Mouse (Mus musculus) heart, embryonic 10.5 days (tissue): ENCODE data around the gene Lsm14b. TPM values are rescaled to one million over a fixed set of nuclear protein-coding genes. Genes with fewer than 3 reads are reported as not detected.

Experiments used
- DNase-seq: peaks from one replicate; pipeline ENCODE4 v3.0.0-alpha.2; 2017; ENCODE audit warnings: low spot score
- H3K27ac ChIP-seq: fragments of 300-500 bp; sonication (generic); 2 replicates; pipeline ENCODE4 v1.5.1; 2016; ENCODE audit warnings: mild to moderate bottlenecking
- H3K27me3 ChIP-seq: fragments of 300-500 bp; sonication (generic); 2 replicates; pipeline ENCODE4 v1.6.1; 2016; ENCODE audit warnings: mild to moderate bottlenecking; ENCODE audit not compliant: poor library complexity, insufficient read depth, severe bottlenecking
- H3K36me3 ChIP-seq: fragments of 300-500 bp; sonication (generic); 2 replicates; pipeline ENCODE4 v1.6.1; 2016; ENCODE audit warnings: mild to moderate bottlenecking, moderate library complexity
- H3K4me1 ChIP-seq: fragments of 300-500 bp; sonication (generic); 2 replicates; pipeline ENCODE4 v1.6.1; 2016; ENCODE audit warnings: mild to moderate bottlenecking
- H3K4me3 ChIP-seq: fragments of 300-500 bp; sonication (generic); 2 replicates; pipeline ENCODE4 v1.5.1; 2016; ENCODE audit warnings: mild to moderate bottlenecking, moderate library complexity
- H3K9me3 ChIP-seq: fragments of 300-500 bp; sonication (generic); 2 replicates; pipeline ENCODE4 v1.6.1; 2016; ENCODE audit warnings: mild to moderate bottlenecking, moderate library complexity
- WGBS: fragments of 180-500 bp; shearing (Covaris S2); methylation state at CpG from one replicate; pipeline ENCODE4 v1.1.7; 2016; 5-methylcytosine and 5-hydroxymethylcytosine counted together
- polyA plus RNA-seq: library from polyadenylated mRNA; unstranded; fragments of >200 nt; fragmentation: Nextera tagmentation; extraction: Ambion mirVana; gene quantifications from 2 replicates; pipeline ENCODE4 v1.2.1, GENCODE M21; 2016

Lsm14b gene
- polyA plus RNA-seq, 1 experiment from 2014 or later = 4.9 TPM

DNA sequence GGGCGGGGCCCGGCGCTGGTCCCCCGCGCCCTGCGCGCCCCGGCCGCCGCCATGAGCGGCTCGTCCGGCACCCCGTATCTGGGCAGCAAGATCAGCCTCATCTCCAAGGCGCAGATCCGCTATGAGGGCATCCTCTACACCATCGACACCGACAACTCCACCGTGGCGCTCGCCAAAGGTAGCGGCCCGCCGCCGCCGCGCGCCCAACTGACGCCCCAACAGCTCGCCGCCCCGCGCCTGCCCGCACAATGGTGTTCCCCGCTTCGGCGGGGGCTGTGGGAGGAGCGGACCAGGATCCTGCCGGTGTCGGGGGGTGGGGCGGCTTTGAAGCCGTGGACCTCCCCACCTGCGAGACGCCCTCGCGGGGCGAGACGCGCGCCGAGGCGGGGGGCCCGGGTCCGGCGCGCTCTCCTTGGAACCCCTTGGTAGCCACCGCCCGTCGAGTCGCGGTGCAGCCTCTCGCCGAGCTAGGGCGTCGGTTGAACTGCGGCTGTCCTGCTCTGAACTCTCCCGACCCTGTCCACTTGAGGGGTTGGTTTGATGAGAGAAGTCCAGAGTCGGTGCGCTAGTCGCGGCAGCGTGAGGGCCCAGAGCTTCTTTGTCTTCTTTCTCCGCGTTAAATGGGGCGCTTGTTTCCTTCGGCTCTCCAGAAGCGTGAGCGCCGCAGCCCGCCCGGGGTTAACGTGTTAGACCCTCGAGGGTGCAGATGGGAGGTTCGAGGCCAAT is 511 bp downstream of the Lsm14b start:
- H3K36me3 ChIP-seq = peaks cover 32% of the 10 kb centered on the region
- peaks cover 33% of the 10 kb centered on the region for H3K27me3 ChIP-seq
- peak; percentile 79 for DNase-seq
- H3K4me3 ChIP-seq = peak overlapping the region; percentile 97
- under 1% methylated on average over 83 of the region's 84 CpGs for WGBS
- H3K4me1 ChIP-seq = peaks cover 57% of the 10 kb centered on the region
- peak overlapping the region; percentile 96 for H3K27ac ChIP-seq
- no peaks in the 10 kb centered on the region for H3K9me3 ChIP-seq

- H3K4me3 ChIP-seq = peak overlapping the region; percentile 97
- 16% methylated on average over 6 of the region's 6 CpGs for WGBS
- H3K4me1 ChIP-seq = peaks cover 57% of the 10 kb centered on the region
- H3K9me3 ChIP-seq = no peaks in the 10 kb centered on the region
- H3K27me3 ChIP-seq = peaks cover 27% of the 10 kb centered on the region
- peaks cover 38% of the 10 kb centered on the region for H3K36me3 ChIP-seq
- peak overlapping the region; percentile 96 for H3K27ac ChIP-seq
- no peak for DNase-seq
Observed at GRCm38 (mm10) chr2:180025861-180026200, 1.0 kb downstream of the Lsm14b start.

GRCm38 (mm10) chr2:180027768-180028167 is 3.0 kb downstream of the Lsm14b start:
- DNase-seq = no peak
- Histone ChIP-seq H3K4me3 (no peak overlapping the region), H3K27ac (no peak overlapping the region), H3K36me3 (peaks cover 57% of the 10 kb centered on the region), H3K27me3 (peaks cover 10% of the 10 kb centered on the region), H3K9me3 (no peaks in the 10 kb centered on the region), H3K4me1 (peaks cover 51% of the 10 kb centered on the region)
- WGBS = 76% methylated on average over 9 of the region's 9 CpGs

DNA sequence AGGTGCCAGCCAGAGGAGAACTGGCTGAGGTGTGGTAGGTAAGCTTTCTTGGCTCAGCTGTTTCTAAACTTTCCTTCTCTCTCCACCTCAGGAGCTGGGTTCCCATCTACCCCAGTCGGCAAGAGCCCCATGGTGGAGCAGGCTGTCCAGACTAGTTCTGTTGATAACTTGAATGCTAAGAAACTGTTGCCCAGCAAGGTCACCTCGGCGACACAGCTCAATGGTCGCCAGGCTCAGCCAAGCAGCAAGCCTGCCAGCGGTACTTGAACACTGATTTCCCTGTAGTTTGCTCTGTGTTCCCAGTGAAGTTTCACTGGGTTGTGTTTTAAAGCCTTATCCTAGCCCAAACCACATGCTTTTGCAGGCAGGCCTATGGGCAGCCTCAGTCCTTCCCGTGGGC is 6.5 kb downstream of the Lsm14b start:
- H3K27me3 ChIP-seq = no peaks in the 10 kb centered on the region
- no peaks in the 10 kb centered on the region for H3K9me3 ChIP-seq
- H3K4me1 ChIP-seq = peaks cover 37% of the 10 kb centered on the region
- H3K4me3 ChIP-seq = no peak overlapping the region
- no peak for DNase-seq
- peaks cover 92% of the 10 kb centered on the region for H3K36me3 ChIP-seq
- H3K27ac ChIP-seq = no peak overlapping the region
- 94% methylated on average over 6 of the region's 6 CpGs for WGBS

DNA sequence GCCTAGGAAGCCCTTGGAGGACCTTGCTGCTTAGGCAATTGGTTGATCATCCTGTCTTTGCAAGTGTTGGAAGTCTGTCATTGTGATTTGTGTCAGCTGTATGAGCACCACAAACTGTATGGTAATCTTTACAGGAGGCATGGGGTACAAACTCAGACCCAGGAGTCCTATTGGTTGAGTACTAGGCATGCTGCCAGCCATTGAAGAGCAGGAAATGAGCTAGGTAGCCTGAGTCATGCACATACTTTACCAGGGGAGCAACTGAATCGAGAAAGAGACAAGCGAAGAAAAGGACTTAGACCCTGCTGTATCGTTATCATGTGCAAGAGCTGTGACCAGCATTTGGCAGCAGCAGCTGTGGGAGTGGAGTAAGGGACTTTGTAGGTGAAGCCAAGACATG is 8.1 kb downstream of the Lsm14b start:
- Histone ChIP-seq H3K9me3 (no peaks in the 10 kb centered on the region), H3K36me3 (peaks cover 100% of the 10 kb centered on the region), H3K27ac (no peak overlapping the region), H3K27me3 (no peaks in the 10 kb centered on the region), H3K4me3 (no peak overlapping the region), H3K4me1 (peaks cover 20% of the 10 kb centered on the region)
- 73% methylated on average over 3 of the region's 3 CpGs for WGBS
- DNase-seq = no peak

- no peak for DNase-seq
- Histone ChIP-seq H3K4me3 (no peak overlapping the region), H3K36me3 (peaks cover 100% of the 10 kb centered on the region), H3K9me3 (no peaks in the 10 kb centered on the region), H3K27ac (no peak overlapping the region), H3K27me3 (no peaks in the 10 kb centered on the region), H3K4me1 (peaks cover 14% of the 10 kb centered on the region)
- 65% methylated on average over 3 of the region's 3 CpGs for WGBS
Observed at GRCm38 (mm10) chr2:180033956-180034355, 9.2 kb downstream of the Lsm14b start.

DNA sequence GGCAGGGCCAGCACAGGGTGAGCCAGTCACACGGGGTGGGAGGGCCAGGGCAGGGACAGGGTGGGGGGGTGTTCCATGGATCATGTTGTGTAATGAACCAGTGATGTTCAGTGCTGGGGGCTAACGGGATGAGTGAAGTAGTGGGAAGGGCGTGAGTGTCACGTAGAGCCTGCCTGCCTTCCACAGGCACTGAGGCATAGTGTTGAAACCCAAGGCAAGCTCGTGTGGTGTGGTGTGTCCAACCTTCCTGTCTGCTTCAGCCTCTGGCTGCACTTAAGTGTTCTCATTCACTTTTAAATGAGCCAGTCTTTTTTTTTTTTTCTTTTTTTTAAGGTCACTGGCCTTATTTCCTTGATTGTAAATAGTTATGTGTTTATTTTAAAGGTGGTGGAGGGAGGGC is 10.0 kb downstream of the Lsm14b start:
- Histone ChIP-seq H3K27ac (no peak overlapping the region), H3K27me3 (no peaks in the 10 kb centered on the region), H3K36me3 (peaks cover 99% of the 10 kb centered on the region), H3K9me3 (no peaks in the 10 kb centered on the region), H3K4me1 (peaks cover 16% of the 10 kb centered on the region), H3K4me3 (no peak overlapping the region)
- WGBS = 72% methylated on average over 5 of the region's 5 CpGs
- DNase-seq = no peak

GRCm38 (mm10) chr2:180040406-180040805 is 15.6 kb downstream of the Lsm14b start:
- peaks cover 27% of the 10 kb centered on the region for H3K4me1 ChIP-seq
- H3K27me3 ChIP-seq = no peaks in the 10 kb centered on the region
- no peaks in the 10 kb centered on the region for H3K9me3 ChIP-seq
- DNase-seq = no peak
- peak overlapping the region; percentile 97 for H3K4me3 ChIP-seq
- 44% methylated on average over 6 of the region's 6 CpGs for WGBS
- peaks cover 42% of the 10 kb centered on the region for H3K36me3 ChIP-seq
- H3K27ac ChIP-seq = 0 out of 2 replicates have a peak overlapping the region, but pooled peaks have one; percentile 29

GRCm38 (mm10) chr2:180041577-180042255 is 16.9 kb downstream of the Lsm14b start:
- Histone ChIP-seq H3K27ac (peak overlapping the region; percentile 96), H3K4me1 (peaks cover 27% of the 10 kb centered on the region), H3K4me3 (peak overlapping the region; percentile 97), H3K9me3 (no peaks in the 10 kb centered on the region), H3K36me3 (peaks cover 29% of the 10 kb centered on the region), H3K27me3 (no peaks in the 10 kb centered on the region)
- peak; percentile 82 for DNase-seq
- under 1% methylated on average over 65 of the region's 66 CpGs for WGBS

- peak; percentile 95 for DNase-seq
- Histone ChIP-seq H3K9me3 (no peaks in the 10 kb centered on the region), H3K36me3 (peaks cover 23% of the 10 kb centered on the region), H3K4me1 (peaks cover 27% of the 10 kb centered on the region), H3K27ac (peak within 1 kb of the TSS; percentile 96), H3K27me3 (no peaks in the 10 kb centered on the region), H3K4me3 (peak within 1 kb of the TSS; percentile 97)
- WGBS = under 1% methylated on average over 78 of the region's 78 CpGs
Observed at GRCm38 (mm10) chr2:180042256-180042857, 17.6 kb downstream of the Lsm14b start, which contains the start of the genes Psma7 and Ss18l1. TSS of gene Psma7 (minus strand) at chr2:180042433. TSS of gene Ss18l1 (plus strand) at chr2:180042509.

DNA sequence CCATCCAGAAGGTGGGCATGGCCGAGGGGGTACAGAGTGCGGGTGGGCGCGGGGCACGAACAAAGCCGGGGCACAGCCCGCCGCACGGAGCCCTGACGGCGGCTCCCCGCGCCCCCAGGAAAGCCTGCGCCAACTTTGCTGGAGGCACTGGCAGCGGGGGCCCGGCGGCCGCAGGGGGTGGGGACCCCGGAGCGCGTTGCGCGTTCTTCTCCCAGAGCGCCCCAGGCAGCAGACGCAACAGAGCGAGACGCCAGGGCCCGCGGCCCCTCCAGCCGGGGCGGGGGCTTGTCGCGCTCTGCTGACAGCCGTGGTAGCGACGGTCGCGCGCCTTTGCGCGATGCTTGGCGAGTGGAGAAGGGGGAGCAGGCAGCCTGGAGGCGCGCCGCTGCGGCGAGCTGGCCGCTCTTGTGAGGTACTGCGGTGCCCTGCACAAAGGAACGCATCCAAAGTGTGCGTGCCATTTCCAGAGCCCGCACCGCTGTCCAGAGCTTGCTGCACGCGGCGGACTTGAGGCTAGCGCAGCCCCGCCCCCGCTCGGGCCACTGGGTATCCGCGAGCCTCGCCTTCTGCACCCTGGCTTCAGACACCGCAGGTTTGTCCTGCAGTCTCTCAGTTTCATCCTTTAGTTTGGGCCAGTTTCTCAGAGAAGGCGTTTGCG is 18.2 kb downstream of the Lsm14b start:
- Histone ChIP-seq H3K4me3 (peak overlapping the region; percentile 97), H3K27ac (peak overlapping the region; percentile 96), H3K4me1 (peaks cover 27% of the 10 kb centered on the region), H3K36me3 (peaks cover 21% of the 10 kb centered on the region), H3K9me3 (no peaks in the 10 kb centered on the region), H3K27me3 (no peaks in the 10 kb centered on the region)
- DNase-seq = peak; percentile 87
- WGBS = under 1% methylated on average over 66 of the region's 66 CpGs

GRCm38 (mm10) chr2:180045283-180045682 is 20.5 kb downstream of the Lsm14b start:
- Histone ChIP-seq H3K9me3 (no peaks in the 10 kb centered on the region), H3K27ac (no peak overlapping the region), H3K4me1 (peaks cover 20% of the 10 kb centered on the region), H3K36me3 (peaks cover 7% of the 10 kb centered on the region; the same call in 1 of the 2 replicates), H3K4me3 (no peak overlapping the region), H3K27me3 (no peaks in the 10 kb centered on the region)
- DNase-seq = no peak
- WGBS = 47% methylated on average over 4 of the region's 4 CpGs
